Mouse (Mus musculus) Patski (cell line): ENCODE measurements at regions not wholly inside any gene's neighbourhood (a gene's known extent, or its start where the extent isn't known, plus 50 kb on each side); places are given as distances from the start of the nearest gene placed in this dataset.

Source experiments
- ATAC-seq: fragments of 100-300 bp; one replicate; pipeline ENCODE4 v1.8.0; 2021
- CTCF ChIA-PET: fragments of 350-600 bp; sonication (Branson Sonifier 250); formaldehyde crosslinking; loops from one replicate; lab custom pipeline; 2022; ENCODE audit warnings: inconsistent platforms; lab: Charles Lee
- POLR2A ChIA-PET: fragments of 350-600 bp; sonication (Branson Sonifier 250); formaldehyde crosslinking; loops from one replicate; lab custom pipeline; 2022; ENCODE audit warnings: antibody characterized with exemption, inconsistent platforms; lab: Charles Lee
- DNase-seq: peaks from one replicate; pipeline ENCODE4 v3.0.0-alpha.2; 2011; ENCODE audit warnings: low read depth, low spot score
- H3K27me3 ChIP-seq: fragments of 371-371 bp; one replicate; pipeline ENCODE4 v1.5.1; 2021
- CTCF ChIP-seq: fragments of 100-300 bp; IDR thresholded peaks from one replicate; pipeline ENCODE4 v1.5.1; 2021
- in situ Hi-C: fragments of 300-500 bp; cut with MboI; formaldehyde crosslinking; loops from 3 replicates; pipeline ENCODE4 v1.11.1; 2018; ENCODE audit warnings: low pct_unique_long_range_greater_than_20kb, mixed read lengths

DNA sequence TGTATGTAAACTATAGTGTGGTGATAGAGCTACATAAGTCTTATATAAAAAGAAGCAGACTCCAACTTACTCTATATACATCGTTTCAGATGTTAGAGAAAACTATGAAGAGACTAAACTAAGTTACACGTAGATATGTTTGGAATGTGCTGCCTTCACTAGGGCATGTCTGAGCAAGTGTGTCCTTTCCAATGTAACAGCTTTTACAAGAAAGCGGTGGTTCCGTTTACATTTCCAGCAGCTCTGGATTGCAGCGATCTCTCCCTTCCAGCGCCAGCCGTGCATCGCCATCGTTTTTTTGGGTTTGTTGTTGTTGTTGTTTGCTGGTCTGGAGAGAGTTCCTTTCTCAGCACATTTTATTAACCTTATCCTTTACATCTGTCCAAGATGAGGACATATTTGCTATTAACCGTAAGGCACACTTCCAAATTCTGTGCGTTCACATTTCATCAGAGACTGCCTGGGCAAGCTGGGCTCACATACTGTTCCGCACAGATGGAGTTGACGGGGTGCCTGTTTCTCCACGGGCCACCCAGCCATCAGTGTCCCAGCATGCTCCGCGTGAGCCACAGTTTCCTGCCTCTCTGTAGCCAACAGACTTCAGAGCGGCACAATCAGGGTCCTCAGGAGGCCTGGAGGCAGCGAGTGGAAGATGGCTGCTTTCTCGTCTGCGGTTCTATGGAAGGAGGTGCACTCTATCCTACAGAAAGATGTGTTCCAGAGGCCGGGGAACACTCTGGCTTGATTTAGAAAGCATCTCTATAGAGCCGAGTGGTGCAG lies 125.2 kb upstream of the Map1b start:
- DNase-seq (no peak), ATAC-seq (no peak)
- no peak for TF ChIP-seq CTCF
- in situ Hi-C loops, result no loop called here
- H3K27me3 ChIP-seq, result no peaks in the 10 kb centered on the region
- ChIA-PET CTCF (no interaction called here), POLR2A (no interaction called here)

DNA sequence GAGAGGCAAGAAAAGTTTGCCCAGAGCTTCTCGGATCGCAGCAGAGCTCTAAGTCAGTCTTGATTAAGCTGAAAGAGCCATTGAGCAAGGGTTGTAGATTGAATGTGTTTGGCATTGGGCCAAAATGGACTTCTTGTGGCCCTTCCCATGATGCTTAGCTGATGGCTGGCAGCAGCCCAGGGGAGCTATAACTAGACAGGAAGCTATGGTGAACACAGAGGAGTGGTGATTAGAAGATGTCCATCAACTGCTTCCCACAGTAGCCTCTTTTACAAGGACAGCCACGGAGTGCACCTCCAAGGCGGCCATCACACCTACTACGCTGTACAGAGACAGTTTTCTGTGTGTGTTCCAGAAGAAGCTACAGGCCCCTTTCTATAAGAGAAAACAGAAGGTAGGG lies 116.4 kb upstream of the Map1b start:
- ATAC-seq (no peak), DNase-seq (no peak)
- no peaks in the 10 kb centered on the region for H3K27me3 ChIP-seq
- in situ Hi-C loops, result no loop called here
- POLR2A ChIA-PET, result no interaction called here
- CTCF ChIA-PET, result interaction anchor here (1.0 to 1.1 kb wide), 2 partner anchors 23 to 74 kb away, joined by 3 read pairs; no protein-coding TSS in a partner anchor
- no peak for TF ChIP-seq CTCF

- CTCF ChIA-PET, result no interaction called here
- POLR2A ChIA-PET, result no interaction called here
- H3K27me3 ChIP-seq, result no peaks in the 10 kb centered on the region
- TF ChIP-seq CTCF, result no peak
- ATAC-seq (no peak), DNase-seq (no peak)
- in situ Hi-C loops, result no loop called here
These were observed 114.5 kb upstream of the Map1b start for GRCm38 (mm10) chr13:99630800-99631199.

- ATAC-seq (no peak), DNase-seq (no peak)
- ChIA-PET CTCF (no interaction called here), POLR2A (no interaction called here)
- in situ Hi-C loops, result no loop called here
- no peaks in the 10 kb centered on the region for H3K27me3 ChIP-seq
- TF ChIP-seq CTCF, result no peak
These were observed 114.0 kb upstream of the Map1b start for GRCm38 (mm10) chr13:99630356-99630755.

DNA sequence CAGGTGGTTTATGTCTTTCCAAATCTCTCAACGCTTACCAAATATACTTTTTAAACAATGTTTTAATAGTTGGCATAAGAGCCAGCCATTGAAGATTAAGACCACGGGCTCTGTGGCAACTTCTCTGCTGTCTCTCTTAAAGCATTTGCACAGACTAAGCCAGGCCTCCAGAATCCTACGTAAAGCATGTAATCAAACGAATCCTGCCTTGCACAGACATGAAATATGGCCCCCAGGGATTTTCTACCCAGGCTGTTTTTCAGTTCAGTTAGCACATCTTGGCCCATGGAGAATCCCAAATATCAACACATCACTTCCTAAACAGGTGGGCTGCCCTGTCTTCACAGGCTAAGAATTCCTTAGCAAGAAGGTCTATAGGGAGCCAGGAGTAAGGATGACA lies 108.9 kb upstream of the Map1b start:
- POLR2A ChIA-PET, result no interaction called here
- in situ Hi-C loops, result no loop called here
- DNase-seq, result no peak
- ATAC-seq, result no peak
- CTCF ChIA-PET, result no interaction called here
- no peak for TF ChIP-seq CTCF
- no peaks in the 10 kb centered on the region for H3K27me3 ChIP-seq

DNA sequence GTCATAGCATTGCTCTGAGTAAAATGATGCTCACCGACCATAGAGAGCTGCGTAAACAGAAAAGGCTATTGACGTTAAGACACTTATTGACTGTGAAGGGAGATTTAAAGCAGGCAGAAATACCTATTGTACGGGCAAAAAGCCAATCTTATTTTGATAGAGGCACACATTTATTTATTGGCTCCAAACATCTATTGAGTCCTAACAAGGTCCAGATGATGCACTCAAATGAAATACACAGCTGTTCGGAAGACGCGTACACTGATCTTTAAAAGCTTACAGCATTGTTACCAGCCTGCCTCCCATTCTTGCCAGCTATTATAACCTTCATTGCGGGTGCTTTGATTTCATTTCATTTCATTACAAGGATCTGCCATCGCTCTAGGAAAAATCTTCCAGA lies 102.0 kb upstream of the Map1b start:
- in situ Hi-C loops, result no loop called here
- POLR2A ChIA-PET, result no interaction called here
- CTCF ChIA-PET, result interaction anchor here (0.8 to 0.9 kb wide), 2 partner anchors 81 to 245 kb away, joined by 3 read pairs; no protein-coding TSS in a partner anchor
- no peak for DNase-seq
- no peak for TF ChIP-seq CTCF
- peaks cover 12% of the 10 kb centered on the region for H3K27me3 ChIP-seq
- no peak for ATAC-seq

GRCm38 (mm10) chr13:99617457-99617856 lies 101.1 kb upstream of the Map1b start:
- ChIA-PET CTCF (no interaction called here), POLR2A (interaction anchor here (0.6 kb wide), 1 partner anchor 19 kb away, joined by 3 read pairs; no protein-coding TSS in a partner anchor)
- DNase-seq (no peak), ATAC-seq (no peak)
- in situ Hi-C loops, result no loop called here
- no peak for TF ChIP-seq CTCF
- peaks cover 12% of the 10 kb centered on the region for H3K27me3 ChIP-seq

- ATAC-seq (no peak), DNase-seq (no peak)
- CTCF ChIA-PET, result interaction anchor here (1.0 to 1.8 kb wide), 3 partner anchors 8 to 22 kb away, joined by 3 to 6 read pairs (median 4); no protein-coding TSS in a partner anchor
- TF ChIP-seq CTCF, result no peak
- H3K27me3 ChIP-seq, result no peaks in the 10 kb centered on the region
- in situ Hi-C loops, result no loop called here
- POLR2A ChIA-PET, result no interaction called here
These were observed 95.6 kb upstream of the Map1b start for GRCm38 (mm10) chr13:99611715-99612494.

DNA sequence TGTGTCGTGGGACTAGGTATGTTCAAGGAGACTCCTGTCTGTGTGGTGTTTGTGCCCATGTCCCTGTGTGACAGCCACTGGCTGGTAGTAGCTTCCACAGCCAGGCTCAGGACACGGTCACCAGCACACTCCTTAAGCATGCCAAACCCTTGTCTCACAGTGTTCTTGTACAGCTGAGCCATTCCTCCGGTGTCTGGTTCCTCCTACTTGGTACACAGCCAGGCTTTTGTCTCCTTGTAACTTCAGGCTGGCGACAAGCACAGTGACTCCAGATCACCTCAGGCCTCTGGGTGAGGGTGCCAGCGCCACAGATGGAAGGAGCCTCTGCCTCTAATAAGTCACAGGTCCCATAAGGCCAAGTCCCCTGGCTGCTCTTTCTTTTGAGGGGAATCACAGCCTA lies 94.2 kb upstream of the Map1b start:
- ATAC-seq (no peak), DNase-seq (no peak)
- POLR2A ChIA-PET, result no interaction called here
- H3K27me3 ChIP-seq, result no peaks in the 10 kb centered on the region
- in situ Hi-C loops, result no loop called here
- no peak for TF ChIP-seq CTCF
- CTCF ChIA-PET, result interaction anchor here (1.2 kb wide), 1 partner anchor 17 kb away, joined by 4 read pairs; no protein-coding TSS in a partner anchor

GRCm38 (mm10) chr13:99609151-99610146 lies 93.1 kb upstream of the Map1b start:
- ChIA-PET CTCF (no interaction called here), POLR2A (no interaction called here)
- DNase-seq (no peak), ATAC-seq (no peak)
- in situ Hi-C loops, result no loop called here
- TF ChIP-seq CTCF, result no peak
- no peaks in the 10 kb centered on the region for H3K27me3 ChIP-seq
